Mouse (Mus musculus) testis, adult 10 weeks (tissue): Measurements from ENCODE around the gene C1qbp. TPM values are rescaled to one million over a fixed set of nuclear protein-coding genes. Genes with fewer than 3 reads are reported as not detected.

Experiments
- polyA plus RNA-seq: library from polyadenylated mRNA; stranded (reverse); fragments of 350-450 nt; fragmentation: Illumina TruSeq; extraction: RNeasy Lipid Tissue Mini Kit (QIAGEN cat#74804); gene quantifications from one replicate; pipeline ENCODE4 v1.2.3, GENCODE M21; 2014; ENCODE audit warnings: low read depth, low replicate concordance

Gene C1qbp
- 47.8 TPM for polyA plus RNA-seq

GRCm38 (mm10) chr11:70982557-70983228, at the start of gene C1qbp:
Gene C1qbp, minus strand, starts transcription at chr11:70983026.

GRCm38 (mm10) chr11:71019201-71020068, 36.6 kb upstream of the C1qbp start, which contains the start of the genes Mis12 and Derl2:
Gene Mis12, plus strand, starts transcription at chr11:71019611.
Gene Derl2, minus strand, starts transcription at chr11:71019841.

GRCm38 (mm10) chr11:71004316-71004773, 21.5 kb upstream of the C1qbp start, which contains the start of gene Dhx33:
Gene Dhx33, minus strand, starts transcription at chr11:71004437.

GRCm38 (mm10) chr11:70969821-70970559, 12.8 kb downstream of the C1qbp start, which contains the start of the genes Nup88 and Rpain:
Gene Nup88, minus strand, starts transcription at chr11:70969973.
Gene Rpain, plus strand, starts transcription at chr11:70970213.

Other genes with a start within 250 kb of the C1qbp start
- 2.9 TPM for gene Zfp3, start 218.8 kb downstream of the C1qbp start, polyA plus RNA-seq
- not detected for gene Scimp, start 170.4 kb downstream of the C1qbp start, polyA plus RNA-seq
- gene Rabep1, start 138.2 kb downstream of the C1qbp start, polyA plus RNA-seq = 44.8 TPM
- 425 TPM for gene Nup88, start 13.1 kb downstream of the C1qbp start, polyA plus RNA-seq
- gene Rpain, start 12.8 kb downstream of the C1qbp start, polyA plus RNA-seq = 38.6 TPM
- 11.2 TPM for gene Dhx33, start 21.4 kb upstream of the C1qbp start, polyA plus RNA-seq
- 21.3 TPM for gene Mis12, start 36.6 kb upstream of the C1qbp start, polyA plus RNA-seq
- 78.7 TPM for gene Derl2, start 36.8 kb upstream of the C1qbp start, polyA plus RNA-seq
- gene 6330403K07Rik, start 50.5 kb upstream of the C1qbp start, polyA plus RNA-seq = not detected
- gene Nlrp1a, start 161.7 kb upstream of the C1qbp start, polyA plus RNA-seq = not detected
- 0.64 TPM for gene Nlrp1b, start 247.7 kb upstream of the C1qbp start, polyA plus RNA-seq